Mouse (Mus musculus) intestine, embryonic 14.5 days (tissue): ENCODE measurements at regions not wholly inside any gene's neighbourhood (a gene's known extent, or its start where the extent isn't known, plus 50 kb on each side); places are given as distances from the start of the nearest gene placed in this dataset.

Experiments used
- ATAC-seq: fragments of 200-750 bp; cut with Nextera tagmentation; replicated peaks from 2 replicates; pipeline ENCODE4 v1.8.0; 2017; ENCODE audit warnings: low read depth, moderate number of reproducible peaks, moderate TSS enrichment, moderate library complexity; ENCODE audit not compliant: low FRiP score, low TSS enrichment
- DNase-seq: peaks from one replicate; pipeline ENCODE4 v3.0.0-alpha.2; 2018; ENCODE audit warnings: low spot score
- H3K27ac ChIP-seq: fragments of 300-500 bp; sonication (generic); 2 replicates; pipeline ENCODE4 v1.5.1; 2014; ENCODE audit warnings: low read depth, mild to moderate bottlenecking, control low read depth
- H3K27me3 ChIP-seq: fragments of 300-500 bp; sonication (generic); replicated peaks from 2 replicates; pipeline ENCODE4 v1.6.1; 2014; ENCODE audit warnings: low read length, control low read depth; ENCODE audit not compliant: control insufficient read depth, insufficient read depth
- H3K36me3 ChIP-seq: fragments of 300-500 bp; sonication (generic); 2 replicates; pipeline ENCODE4 v1.6.1; 2014; ENCODE audit warnings: low read length, control low read depth; ENCODE audit not compliant: control insufficient read depth, insufficient read depth
- H3K4me1 ChIP-seq: fragments of 300-500 bp; sonication (generic); replicated peaks from 2 replicates; pipeline ENCODE4 v1.6.1; 2014; ENCODE audit warnings: low read length, control low read depth, mixed read lengths; ENCODE audit not compliant: control insufficient read depth, insufficient read depth
- H3K4me2 ChIP-seq: fragments of 300-500 bp; sonication (generic); 2 replicates; pipeline ENCODE4 v1.6.1; 2014; ENCODE audit warnings: low read length
- H3K4me3 ChIP-seq: fragments of 300-500 bp; sonication (generic); 2 replicates; pipeline ENCODE4 v1.5.1; 2014; ENCODE audit warnings: low read depth, low read length, control low read depth, mixed read lengths
- H3K9ac ChIP-seq: fragments of 300-500 bp; sonication (generic); 2 replicates; pipeline ENCODE4 v1.6.1; 2014; ENCODE audit warnings: mild to moderate bottlenecking, low read length
- H3K9me3 ChIP-seq: fragments of 300-500 bp; sonication (generic); 2 replicates; pipeline ENCODE4 v1.6.1; 2016; ENCODE audit warnings: low read length, control low read depth; ENCODE audit not compliant: control insufficient read depth
- WGBS: fragments of 180-500 bp; shearing (Covaris S2); extraction: QIAGEN DNeasy Blood & Tissue Kit; methylation state at CpG from one replicate; pipeline ENCODE4 v1.1.7; 2014; 5-methylcytosine and 5-hydroxymethylcytosine counted together

DNA sequence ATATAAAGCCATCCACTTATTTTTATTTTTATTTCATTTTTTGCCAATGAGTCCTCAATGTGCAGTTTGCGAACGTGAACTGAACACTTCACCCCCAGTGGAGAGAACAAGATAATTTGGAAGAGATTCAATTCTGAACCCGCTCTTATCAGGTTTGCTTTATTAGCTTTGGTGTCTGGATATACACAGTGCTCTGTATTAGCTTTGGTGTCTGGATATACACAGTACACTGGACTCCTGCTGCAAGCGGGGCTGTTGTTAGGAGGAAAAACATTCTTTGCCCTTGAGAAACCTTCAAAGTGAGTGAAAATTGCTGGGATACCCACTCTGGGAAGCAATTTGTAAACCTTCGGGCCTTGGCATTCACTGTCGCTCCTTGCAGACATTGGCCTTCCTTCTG is 333.7 kb downstream of the Wdr20rt start:
- no peak for DNase-seq
- no peaks in the 10 kb centered on the region for H3K27me3 ChIP-seq
- no peak overlapping the region for H3K27ac ChIP-seq
- ATAC-seq = no peak
- H3K9me3 ChIP-seq = no peaks in the 10 kb centered on the region
- H3K4me1 ChIP-seq = no peaks in the 10 kb centered on the region
- H3K4me3 ChIP-seq = no peak overlapping the region
- H3K36me3 ChIP-seq = no peaks in the 10 kb centered on the region
- 70% methylated on average over 6 of the region's 6 CpGs for WGBS
- H3K9ac ChIP-seq = no peak overlapping the region
- H3K4me2 ChIP-seq = no peak overlapping the region

DNA sequence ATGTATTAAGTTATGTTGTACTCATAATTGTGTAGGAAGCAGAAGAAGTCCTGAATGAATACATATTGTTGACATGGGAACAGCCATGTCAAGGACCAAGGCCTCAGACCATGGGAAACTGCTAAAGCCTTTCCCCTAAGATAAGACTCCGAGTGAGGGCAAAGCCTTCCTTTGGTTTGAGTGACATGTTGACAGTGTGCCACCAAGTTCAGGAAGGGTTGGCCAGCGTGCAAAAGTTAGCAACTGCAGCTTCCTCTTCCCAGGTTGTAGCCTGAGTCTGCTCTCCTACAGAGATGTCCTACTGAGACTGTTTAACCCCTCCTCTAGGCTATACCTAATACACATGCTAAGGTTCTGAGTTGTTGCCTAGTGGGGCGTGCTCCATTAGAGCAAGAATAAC is 334.5 kb downstream of the Wdr20rt start:
- Histone ChIP-seq H3K4me3 (no peak overlapping the region), H3K9me3 (no peaks in the 10 kb centered on the region), H3K27ac (no peak overlapping the region), H3K36me3 (no peaks in the 10 kb centered on the region), H3K27me3 (no peaks in the 10 kb centered on the region), H3K9ac (no peak overlapping the region), H3K4me2 (no peak overlapping the region), H3K4me1 (no peaks in the 10 kb centered on the region)
- DNase-seq (no peak), ATAC-seq (no peak)
- 74% methylated on average over 3 of the region's 3 CpGs for WGBS

DNA sequence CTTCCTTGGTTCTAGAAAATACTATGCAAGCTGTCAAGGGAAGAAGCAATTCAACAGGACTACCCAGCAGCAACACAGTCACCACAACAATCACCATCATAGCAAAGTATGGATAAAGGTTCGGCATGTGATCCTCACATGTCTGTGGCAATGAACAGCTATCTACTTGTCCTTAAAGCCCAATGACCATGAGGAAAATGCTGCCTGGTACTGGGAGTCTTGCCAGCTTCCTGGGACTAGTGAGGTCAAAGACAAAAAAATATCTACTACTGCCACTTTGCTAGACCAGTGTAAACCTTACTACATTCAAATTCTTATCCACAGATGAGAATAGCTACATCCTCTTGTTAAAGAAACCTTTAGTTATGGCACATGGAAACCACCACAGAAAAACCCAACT is 346.3 kb downstream of the Wdr20rt start:
- Histone ChIP-seq H3K4me3 (no peak overlapping the region), H3K9ac (no peak overlapping the region), H3K4me1 (no peaks in the 10 kb centered on the region), H3K4me2 (no peak overlapping the region), H3K36me3 (no peaks in the 10 kb centered on the region), H3K9me3 (no peaks in the 10 kb centered on the region), H3K27me3 (no peaks in the 10 kb centered on the region), H3K27ac (no peak overlapping the region)
- DNase-seq = no peak
- WGBS = 83% methylated on average over 1 of the region's 1 CpGs
- no peak for ATAC-seq

DNA sequence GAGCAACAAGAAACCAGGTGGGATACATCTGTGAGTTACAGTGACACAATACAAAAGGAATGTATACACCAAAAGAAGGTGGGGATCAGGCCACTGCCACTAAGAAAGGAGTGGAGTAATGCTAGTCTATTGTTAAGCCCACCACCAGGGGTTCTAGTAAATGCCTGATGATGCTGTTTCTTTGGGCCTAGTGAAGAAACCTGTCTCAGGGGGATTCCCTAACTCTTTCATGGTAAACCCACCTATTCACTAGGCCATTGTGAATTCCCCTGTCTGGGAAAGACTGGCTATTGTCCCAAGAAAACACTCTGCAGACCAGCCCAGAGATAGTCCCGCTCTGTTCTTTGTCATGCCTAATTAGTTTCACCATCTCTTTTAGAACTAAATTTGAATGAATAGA is 368.2 kb downstream of the Wdr20rt start:
- Histone ChIP-seq H3K4me3 (no peak overlapping the region), H3K27me3 (no peaks in the 10 kb centered on the region), H3K36me3 (no peaks in the 10 kb centered on the region), H3K9ac (no peak overlapping the region), H3K4me2 (no peak overlapping the region), H3K27ac (no peak overlapping the region), H3K9me3 (no peaks in the 10 kb centered on the region), H3K4me1 (no peaks in the 10 kb centered on the region)
- ATAC-seq (no peak), DNase-seq (no peak)
- 80% methylated on average over 1 of the region's 1 CpGs for WGBS

DNA sequence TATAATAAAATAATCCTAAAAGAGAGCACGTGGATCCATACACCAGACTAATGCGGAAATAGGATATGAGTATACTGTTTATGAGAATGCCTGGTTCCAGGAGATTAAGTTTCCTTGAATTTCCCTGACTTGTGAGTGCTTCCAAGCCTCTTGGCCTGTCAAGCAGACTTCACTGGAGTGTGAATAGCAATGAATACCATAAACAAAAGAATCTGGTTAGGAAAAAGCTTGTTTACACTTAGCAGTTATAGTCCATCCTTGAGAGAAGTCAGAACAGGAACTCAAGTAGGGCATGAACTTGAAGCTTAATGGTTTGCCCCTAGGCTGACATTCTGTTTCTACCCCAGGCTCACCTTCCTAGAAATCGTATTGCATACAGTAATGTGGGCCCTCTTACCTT is 368.8 kb downstream of the Wdr20rt start:
- 78% methylated on average over 3 of the region's 3 CpGs for WGBS
- Histone ChIP-seq H3K9ac (no peak overlapping the region), H3K27ac (no peak overlapping the region), H3K4me3 (no peak overlapping the region), H3K27me3 (no peaks in the 10 kb centered on the region), H3K9me3 (no peaks in the 10 kb centered on the region), H3K4me1 (no peaks in the 10 kb centered on the region), H3K36me3 (no peaks in the 10 kb centered on the region), H3K4me2 (no peak overlapping the region)
- DNase-seq (no peak), ATAC-seq (no peak)

DNA sequence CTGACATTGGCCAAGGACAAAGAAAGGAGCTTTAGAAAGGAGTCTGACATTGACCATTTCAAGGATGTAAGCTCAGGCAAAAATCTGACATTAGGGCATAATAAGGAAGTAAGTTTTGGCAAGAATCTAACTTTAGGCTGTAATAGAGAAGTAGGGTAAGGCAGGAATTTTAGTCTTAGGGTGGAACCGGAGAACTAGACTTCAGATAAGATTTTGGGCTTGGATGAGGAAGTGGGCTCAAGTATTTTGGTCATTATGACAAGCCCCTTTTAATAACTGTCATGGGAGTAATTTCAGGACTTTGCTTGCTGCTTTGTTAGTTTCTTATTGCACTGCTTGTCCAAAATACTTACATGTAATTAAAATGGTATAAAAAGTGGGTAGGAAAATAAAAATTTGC is 418.9 kb downstream of the Wdr20rt start:
- H3K27me3 ChIP-seq = no peaks in the 10 kb centered on the region
- H3K9ac ChIP-seq = no peak overlapping the region
- H3K36me3 ChIP-seq = no peaks in the 10 kb centered on the region
- H3K27ac ChIP-seq = no peak overlapping the region
- DNase-seq (no peak), ATAC-seq (no peak)
- 86% methylated on average over 1 of the region's 1 CpGs for WGBS
- no peak overlapping the region for H3K4me3 ChIP-seq
- no peaks in the 10 kb centered on the region for H3K4me1 ChIP-seq
- H3K9me3 ChIP-seq = no peaks in the 10 kb centered on the region
- no peak overlapping the region for H3K4me2 ChIP-seq

DNA sequence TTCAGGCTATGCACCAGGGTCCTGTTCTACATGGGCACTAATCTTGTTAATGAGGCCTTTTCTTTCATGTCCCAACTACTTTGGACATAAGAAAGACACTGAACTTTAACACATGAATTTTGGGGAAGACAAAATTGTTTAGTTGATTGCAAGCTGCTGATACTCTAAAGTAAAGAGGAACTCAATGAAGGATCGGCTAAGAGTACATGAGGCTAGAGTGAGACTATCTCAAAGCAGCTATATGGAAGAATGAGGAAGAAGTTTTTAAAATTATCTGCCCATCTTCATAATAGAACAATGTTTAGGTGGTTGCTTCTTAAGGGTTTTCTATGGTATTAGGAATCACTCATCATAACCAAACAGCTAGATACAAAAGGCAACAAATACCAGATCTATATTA is 431.5 kb downstream of the Wdr20rt start:
- H3K4me1 ChIP-seq = no peaks in the 10 kb centered on the region
- no peaks in the 10 kb centered on the region for H3K27me3 ChIP-seq
- H3K4me2 ChIP-seq = no peak overlapping the region
- no peak overlapping the region for H3K27ac ChIP-seq
- no peaks in the 10 kb centered on the region for H3K36me3 ChIP-seq
- ATAC-seq (no peak), DNase-seq (no peak)
- WGBS = 86% methylated on average over 1 of the region's 1 CpGs
- H3K4me3 ChIP-seq = no peak overlapping the region
- no peak overlapping the region for H3K9ac ChIP-seq
- H3K9me3 ChIP-seq = no peaks in the 10 kb centered on the region

DNA sequence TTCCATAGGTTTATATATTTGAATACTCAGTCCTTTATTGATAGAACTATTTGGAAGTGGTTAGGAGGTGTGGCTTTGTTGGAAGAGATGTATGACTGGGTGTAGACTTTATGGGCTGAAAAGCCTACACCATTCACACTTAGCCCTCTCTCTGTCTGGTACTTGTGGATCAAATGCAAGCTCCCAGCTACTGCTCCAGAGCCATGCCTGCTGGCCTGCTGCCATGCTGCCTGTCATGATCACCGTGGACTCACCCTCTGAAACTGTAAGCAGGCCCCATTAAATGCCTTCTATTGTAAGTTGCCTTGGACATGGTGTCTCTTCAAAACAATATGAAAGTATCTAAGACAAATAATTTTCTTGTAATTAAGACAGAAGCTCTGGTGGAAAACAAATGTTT is 446.4 kb downstream of the Wdr20rt start:
- H3K36me3 ChIP-seq = no peaks in the 10 kb centered on the region
- H3K4me1 ChIP-seq = no peaks in the 10 kb centered on the region
- no peak overlapping the region for H3K9ac ChIP-seq
- DNase-seq (no peak), ATAC-seq (no peak)
- H3K9me3 ChIP-seq = no peaks in the 10 kb centered on the region
- H3K4me3 ChIP-seq = no peak overlapping the region
- H3K27me3 ChIP-seq = no peaks in the 10 kb centered on the region
- no peak overlapping the region for H3K4me2 ChIP-seq
- no peak overlapping the region for H3K27ac ChIP-seq
- WGBS = 69% methylated on average over 1 of the region's 1 CpGs

DNA sequence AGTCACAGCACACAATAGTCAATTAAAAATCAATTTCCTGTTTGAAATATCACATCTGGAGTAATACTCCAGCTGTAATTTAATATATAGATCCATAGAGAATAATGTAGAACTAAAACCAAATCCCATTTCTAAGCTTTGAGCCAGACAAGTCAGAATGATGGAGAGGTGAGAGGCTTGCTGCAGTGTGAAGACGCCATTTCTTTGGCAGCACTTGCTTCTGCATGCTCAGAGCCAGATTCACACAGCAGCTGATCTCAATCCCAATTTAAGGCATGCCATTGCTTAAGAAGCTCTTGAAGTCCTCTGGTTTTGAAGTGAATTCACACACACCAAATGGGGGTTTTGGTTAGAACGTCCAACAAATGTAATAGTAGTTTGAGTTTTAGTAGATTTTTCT is 447.9 kb downstream of the Wdr20rt start:
- no peak for ATAC-seq
- no peaks in the 10 kb centered on the region for H3K27me3 ChIP-seq
- no peaks in the 10 kb centered on the region for H3K4me1 ChIP-seq
- H3K36me3 ChIP-seq = no peaks in the 10 kb centered on the region
- 78% methylated on average over 2 of the region's 2 CpGs for WGBS
- H3K27ac ChIP-seq = no peak overlapping the region
- no peak overlapping the region for H3K4me3 ChIP-seq
- H3K9me3 ChIP-seq = no peaks in the 10 kb centered on the region
- DNase-seq = no peak
- H3K4me2 ChIP-seq = no peak overlapping the region
- no peak overlapping the region for H3K9ac ChIP-seq
